Mouse (Mus musculus) heart, embryonic 10.5 days (tissue): ENCODE measurements around the gene Cers1. TPM values are rescaled to one million over a fixed set of nuclear protein-coding genes. Genes with fewer than 3 reads are reported as not detected.

Experiments used
- DNase-seq: peaks from one replicate; pipeline ENCODE4 v3.0.0-alpha.2; 2017; ENCODE audit warnings: low spot score
- H3K27ac ChIP-seq: fragments of 300-500 bp; sonication (generic); 2 replicates; pipeline ENCODE4 v1.5.1; 2016; ENCODE audit warnings: mild to moderate bottlenecking
- H3K27me3 ChIP-seq: fragments of 300-500 bp; sonication (generic); 2 replicates; pipeline ENCODE4 v1.6.1; 2016; ENCODE audit warnings: mild to moderate bottlenecking; ENCODE audit not compliant: poor library complexity, insufficient read depth, severe bottlenecking
- H3K36me3 ChIP-seq: fragments of 300-500 bp; sonication (generic); 2 replicates; pipeline ENCODE4 v1.6.1; 2016; ENCODE audit warnings: mild to moderate bottlenecking, moderate library complexity
- H3K4me1 ChIP-seq: fragments of 300-500 bp; sonication (generic); 2 replicates; pipeline ENCODE4 v1.6.1; 2016; ENCODE audit warnings: mild to moderate bottlenecking
- H3K4me3 ChIP-seq: fragments of 300-500 bp; sonication (generic); 2 replicates; pipeline ENCODE4 v1.5.1; 2016; ENCODE audit warnings: mild to moderate bottlenecking, moderate library complexity
- H3K9me3 ChIP-seq: fragments of 300-500 bp; sonication (generic); 2 replicates; pipeline ENCODE4 v1.6.1; 2016; ENCODE audit warnings: mild to moderate bottlenecking, moderate library complexity
- WGBS: fragments of 180-500 bp; shearing (Covaris S2); methylation state at CpG from one replicate; pipeline ENCODE4 v1.1.7; 2016; 5-methylcytosine and 5-hydroxymethylcytosine counted together
- polyA plus RNA-seq: library from polyadenylated mRNA; unstranded; fragments of >200 nt; fragmentation: Nextera tagmentation; extraction: Ambion mirVana; gene quantifications from 2 replicates; pipeline ENCODE4 v1.2.1, GENCODE M21; 2016

Cers1 gene
- polyA plus RNA-seq = 1.4 TPM in 2 replicates

DNA sequence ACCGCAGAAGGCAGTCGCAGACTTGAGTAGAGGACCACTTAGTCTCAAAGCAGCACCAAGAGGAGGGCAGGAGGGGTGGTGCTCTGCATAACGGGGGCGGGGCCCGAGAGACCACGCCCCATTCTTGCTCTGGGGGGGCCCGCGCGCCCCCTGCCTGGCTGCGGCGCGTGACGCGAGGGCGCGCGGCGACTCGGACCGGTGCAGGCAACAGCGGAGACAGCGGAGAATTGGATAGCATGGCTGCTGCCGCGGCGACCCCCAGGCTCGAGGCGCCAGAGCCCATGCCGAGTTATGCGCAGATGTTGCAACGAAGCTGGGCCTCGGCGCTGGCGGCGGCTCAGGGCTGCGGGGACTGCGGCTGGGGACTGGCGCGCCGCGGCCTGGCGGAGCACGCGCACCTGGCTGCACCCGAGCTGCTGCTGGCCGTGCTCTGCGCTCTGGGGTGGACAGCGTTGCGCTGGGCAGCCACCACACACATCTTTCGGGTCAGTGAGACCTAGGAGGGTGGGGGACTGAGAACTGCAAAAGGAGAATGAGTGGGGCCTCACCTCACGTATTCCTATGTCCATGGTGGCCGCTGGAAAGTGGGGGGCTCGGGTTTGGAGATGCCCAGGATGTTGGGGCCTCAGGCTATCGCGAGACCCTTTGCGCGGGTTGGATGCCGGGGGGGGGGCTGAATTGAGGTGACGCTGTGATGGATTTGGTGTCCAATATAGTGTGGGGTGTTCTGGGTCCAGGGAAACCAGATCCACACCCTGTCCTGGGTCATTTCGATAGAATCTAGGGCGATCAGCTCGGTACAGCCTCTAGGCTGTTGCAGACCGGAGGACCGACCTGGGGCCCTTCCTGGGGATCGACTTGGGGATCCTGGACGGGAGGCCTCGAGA, at the start of gene Cers1:
Gene Cers1, plus strand, starts transcription at position 152 of the 887 bp plus-strand sequence.
- Histone ChIP-seq H3K36me3 (peaks cover 29% of the 10 kb centered on the region), H3K4me3 (peak within 1 kb of the TSS; percentile 72), H3K27ac (peak within 1 kb of the TSS; percentile 84), H3K27me3 (peaks cover 25% of the 10 kb centered on the region), H3K9me3 (no peaks in the 10 kb centered on the region), H3K4me1 (peaks cover 32% of the 10 kb centered on the region)
- DNase-seq = peak; percentile 84
- WGBS = 3% methylated on average over 66 of the region's 66 CpGs

DNA sequence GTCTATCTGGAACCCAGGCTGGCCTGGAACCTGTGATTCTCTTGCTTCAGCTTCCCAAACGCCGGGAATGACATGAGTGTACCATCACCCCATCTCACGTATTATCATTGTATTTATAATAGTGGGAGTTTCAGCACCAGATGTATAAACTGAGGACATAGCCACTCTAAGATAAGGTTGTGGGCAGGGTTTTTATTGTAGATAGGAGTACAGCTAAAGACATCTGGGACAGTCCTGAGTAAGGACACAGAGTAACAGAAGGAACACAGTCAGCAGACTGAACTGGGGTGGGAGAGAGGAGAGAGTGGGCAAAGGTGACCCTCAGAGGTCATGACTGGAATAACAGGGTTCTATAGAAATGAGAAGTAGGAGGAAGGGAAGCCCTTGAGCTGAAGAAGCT, 47.9 kb upstream of the Cers1 start:
- 81% methylated on average over 3 of the region's 3 CpGs for WGBS
- no peak for DNase-seq
- Histone ChIP-seq H3K27me3 (no peaks in the 10 kb centered on the region), H3K27ac (no peak overlapping the region), H3K36me3 (peaks cover 34% of the 10 kb centered on the region), H3K4me1 (peaks cover 28% of the 10 kb centered on the region), H3K9me3 (no peaks in the 10 kb centered on the region), H3K4me3 (no peak overlapping the region)

DNA sequence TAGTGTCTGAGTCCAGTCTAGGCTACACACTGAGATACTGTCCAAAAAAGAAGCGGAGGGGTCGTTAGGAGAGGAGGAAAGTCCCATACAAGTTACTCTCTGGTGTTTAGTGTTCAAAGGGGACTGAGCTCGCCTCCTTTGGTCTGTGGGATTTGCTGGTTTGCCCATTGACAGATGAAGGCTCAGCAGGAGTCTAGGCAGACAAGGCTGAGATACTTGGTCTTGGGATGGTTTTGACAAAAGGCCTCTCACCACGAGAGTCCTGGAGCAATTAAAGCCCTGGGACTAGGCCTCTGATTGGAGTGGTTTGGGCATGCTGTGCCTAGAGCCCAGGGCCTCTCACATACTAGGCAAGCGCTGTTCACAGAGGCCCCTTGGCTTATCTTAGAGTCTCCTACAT, 47.3 kb upstream of the Cers1 start:
- no peaks in the 10 kb centered on the region for H3K27me3 ChIP-seq
- WGBS = 57% methylated on average over 5 of the region's 5 CpGs
- no peak for DNase-seq
- H3K9me3 ChIP-seq = no peaks in the 10 kb centered on the region
- H3K36me3 ChIP-seq = peaks cover 27% of the 10 kb centered on the region
- peaks cover 34% of the 10 kb centered on the region for H3K4me1 ChIP-seq
- H3K4me3 ChIP-seq = no peak overlapping the region
- H3K27ac ChIP-seq = no peak overlapping the region

DNA sequence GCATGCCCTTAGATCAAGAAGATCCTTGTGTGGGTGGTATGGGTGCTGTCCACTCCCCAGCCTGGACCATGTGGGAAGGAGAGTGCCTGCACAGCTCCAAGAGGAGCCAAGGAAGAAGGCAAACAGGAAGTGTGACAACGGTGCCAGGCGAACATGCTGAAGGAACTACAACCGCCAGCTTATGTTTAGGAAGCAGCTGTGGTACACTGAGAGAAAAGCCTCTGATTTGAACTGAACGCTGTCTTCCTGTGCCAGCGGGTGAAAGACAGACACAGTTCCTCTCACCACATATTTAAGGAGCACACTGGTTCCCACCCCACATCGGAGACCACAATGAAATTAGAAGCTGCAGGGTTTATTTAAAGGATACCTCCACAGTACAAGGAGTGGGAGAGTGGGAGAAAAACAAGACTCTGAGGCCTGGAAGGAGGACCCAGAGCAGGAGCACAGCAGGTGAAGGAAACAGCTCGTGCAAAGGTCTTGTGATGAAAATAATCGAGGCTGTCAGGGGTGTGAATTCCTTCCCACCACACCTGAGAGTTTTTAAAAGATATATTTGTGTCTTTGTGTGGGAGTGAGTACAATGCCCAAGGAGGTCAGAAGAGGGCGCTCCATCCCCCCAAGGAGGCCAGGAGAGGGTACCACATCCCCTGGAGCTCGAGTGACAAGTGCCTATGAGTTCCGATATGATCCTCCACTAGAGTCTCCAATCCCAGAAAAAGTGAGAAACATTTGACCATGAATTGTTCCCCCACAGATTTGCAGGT, 46.6 kb upstream of the Cers1 start:
- no peak for DNase-seq
- Histone ChIP-seq H3K4me3 (no peak overlapping the region), H3K9me3 (no peaks in the 10 kb centered on the region), H3K27ac (no peak overlapping the region), H3K27me3 (no peaks in the 10 kb centered on the region), H3K4me1 (peaks cover 34% of the 10 kb centered on the region), H3K36me3 (peaks cover 20% of the 10 kb centered on the region)
- 49% methylated on average over 11 of the region's 11 CpGs for WGBS

DNA sequence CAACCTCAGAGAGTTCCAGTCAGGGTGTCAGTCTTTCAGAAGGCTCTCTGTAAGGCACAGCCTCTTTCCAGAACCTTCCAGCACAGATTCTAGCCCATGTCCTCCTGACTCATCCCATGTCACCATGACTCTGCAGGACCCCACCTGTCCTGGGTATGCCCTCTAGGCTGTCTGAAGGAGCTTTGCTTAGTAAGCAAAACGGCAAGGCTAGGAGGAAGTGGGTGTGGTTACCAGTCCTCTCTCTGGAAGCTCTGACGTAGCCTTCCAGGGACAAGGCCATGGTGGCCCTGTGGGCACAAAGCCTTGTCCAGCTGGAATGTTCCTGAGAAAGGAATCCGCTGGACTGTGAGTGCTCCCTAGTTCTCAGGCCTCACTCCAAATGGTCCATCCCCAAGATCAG, 42.6 kb upstream of the Cers1 start:
- H3K9me3 ChIP-seq = no peaks in the 10 kb centered on the region
- no peaks in the 10 kb centered on the region; the same call in 1 of the 2 replicates for H3K36me3 ChIP-seq
- 53% methylated on average over 3 of the region's 3 CpGs for WGBS
- H3K4me1 ChIP-seq = peaks cover 35% of the 10 kb centered on the region
- no peak overlapping the region for H3K4me3 ChIP-seq
- DNase-seq = no peak
- peak overlapping the region; percentile 6; the same call in 1 of the 2 replicates for H3K27ac ChIP-seq
- no peaks in the 10 kb centered on the region for H3K27me3 ChIP-seq

DNA sequence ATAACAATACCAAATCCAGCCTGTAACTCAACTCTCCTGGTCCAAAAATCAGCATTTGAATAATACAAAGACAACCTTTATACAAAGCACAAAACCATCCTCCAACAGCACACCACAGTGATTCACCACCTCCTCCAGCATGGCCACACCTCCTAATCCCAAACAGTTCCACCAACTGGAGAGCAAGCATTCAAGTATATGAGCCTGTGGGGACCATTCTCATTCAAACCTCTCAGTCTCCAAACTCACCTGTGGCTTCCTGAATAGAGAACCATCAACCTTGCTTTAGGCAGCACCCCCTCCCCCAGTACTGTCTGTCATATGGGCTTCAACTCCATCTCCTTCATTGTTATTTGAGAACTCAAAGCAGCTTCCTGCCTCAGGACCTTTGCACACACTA, 41.2 kb upstream of the Cers1 start:
- Histone ChIP-seq H3K9me3 (no peaks in the 10 kb centered on the region), H3K4me3 (no peak overlapping the region), H3K27me3 (no peaks in the 10 kb centered on the region), H3K4me1 (peaks cover 35% of the 10 kb centered on the region), H3K27ac (no peak overlapping the region), H3K36me3 (no peaks in the 10 kb centered on the region; the same call in 1 of the 2 replicates)
- DNase-seq = no peak

DNA sequence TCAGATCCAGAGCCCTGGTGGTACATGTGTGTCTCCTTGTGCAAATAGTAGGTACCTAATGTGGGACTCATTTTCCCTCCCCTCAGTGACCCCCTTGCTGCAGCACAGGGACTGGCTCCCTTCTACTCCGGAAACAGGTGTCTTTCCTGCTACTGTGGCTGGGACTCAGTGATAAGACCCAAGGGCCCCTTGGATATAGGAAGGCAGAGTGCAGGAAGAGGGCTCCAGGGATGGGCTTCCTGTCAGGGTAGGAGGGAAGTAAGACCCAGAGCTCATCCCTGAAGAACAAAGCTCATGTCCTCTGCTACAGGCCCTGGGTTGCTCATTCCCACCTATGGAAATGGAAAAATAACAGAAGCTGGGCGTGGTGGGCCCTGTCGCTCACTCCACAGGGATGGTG, 39.1 kb upstream of the Cers1 start:
- 67% methylated on average over 3 of the region's 3 CpGs for WGBS
- H3K4me3 ChIP-seq = no peak overlapping the region
- H3K27ac ChIP-seq = peak overlapping the region; percentile 17; the same call in 1 of the 2 replicates
- no peaks in the 10 kb centered on the region for H3K27me3 ChIP-seq
- H3K36me3 ChIP-seq = no peaks in the 10 kb centered on the region; the same call in 1 of the 2 replicates
- H3K4me1 ChIP-seq = peaks cover 45% of the 10 kb centered on the region
- no peak for DNase-seq
- H3K9me3 ChIP-seq = no peaks in the 10 kb centered on the region

DNA sequence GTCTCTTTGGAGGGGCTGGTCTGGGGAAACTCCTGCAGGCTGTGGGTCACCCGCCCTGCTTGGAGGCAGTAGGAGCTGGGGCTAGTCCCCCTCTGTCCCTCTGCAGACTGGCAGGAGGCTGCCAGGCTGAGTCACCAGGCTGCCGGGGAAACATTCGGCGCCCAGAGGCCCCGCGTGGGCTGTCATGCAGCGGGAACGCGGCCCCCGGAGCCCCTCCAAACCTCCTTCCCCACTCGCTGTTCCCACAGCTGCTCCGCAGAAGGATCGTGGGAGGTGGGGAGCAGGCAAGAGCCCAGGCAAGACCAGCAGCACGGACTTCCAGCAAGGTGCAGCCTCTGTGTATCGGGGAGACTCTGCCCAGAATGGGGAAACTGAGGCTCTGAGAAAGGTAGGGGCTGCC, 37.4 kb upstream of the Cers1 start:
- no peaks in the 10 kb centered on the region for H3K27me3 ChIP-seq
- no peak for DNase-seq
- peaks cover 49% of the 10 kb centered on the region for H3K4me1 ChIP-seq
- peak overlapping the region; percentile 69 for H3K27ac ChIP-seq
- no peaks in the 10 kb centered on the region; the same call in 1 of the 2 replicates for H3K36me3 ChIP-seq
- no peaks in the 10 kb centered on the region for H3K9me3 ChIP-seq
- WGBS = 61% methylated on average over 15 of the region's 15 CpGs
- no peak overlapping the region; the same call in 1 of the 2 replicates for H3K4me3 ChIP-seq

DNA sequence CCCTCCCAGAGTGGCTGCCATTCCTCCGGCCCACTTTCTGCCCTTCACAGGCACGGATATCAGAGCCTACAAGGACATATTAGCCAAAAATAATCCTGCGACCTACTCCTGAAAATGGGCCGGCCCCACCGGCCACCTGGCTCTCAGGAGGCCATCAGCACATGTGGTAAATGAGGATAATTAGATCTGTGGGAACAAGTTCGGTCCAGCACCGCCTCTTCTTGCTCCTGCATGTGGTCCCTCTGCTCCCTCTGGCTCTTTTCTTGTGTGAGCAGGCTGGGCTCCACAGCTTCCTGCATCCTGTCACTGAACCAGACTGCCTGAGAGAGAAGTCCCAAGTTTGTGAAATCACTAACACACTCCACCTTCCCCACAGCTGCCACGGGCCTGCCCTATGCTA, 36.3 kb upstream of the Cers1 start:
- Histone ChIP-seq H3K27me3 (no peaks in the 10 kb centered on the region), H3K9me3 (no peaks in the 10 kb centered on the region), H3K27ac (peak overlapping the region; percentile 69), H3K4me1 (peaks cover 55% of the 10 kb centered on the region), H3K36me3 (no peaks in the 10 kb centered on the region; the same call in 1 of the 2 replicates), H3K4me3 (no peak overlapping the region)
- no peak for DNase-seq
- WGBS = 60% methylated on average over 8 of the region's 8 CpGs

DNA sequence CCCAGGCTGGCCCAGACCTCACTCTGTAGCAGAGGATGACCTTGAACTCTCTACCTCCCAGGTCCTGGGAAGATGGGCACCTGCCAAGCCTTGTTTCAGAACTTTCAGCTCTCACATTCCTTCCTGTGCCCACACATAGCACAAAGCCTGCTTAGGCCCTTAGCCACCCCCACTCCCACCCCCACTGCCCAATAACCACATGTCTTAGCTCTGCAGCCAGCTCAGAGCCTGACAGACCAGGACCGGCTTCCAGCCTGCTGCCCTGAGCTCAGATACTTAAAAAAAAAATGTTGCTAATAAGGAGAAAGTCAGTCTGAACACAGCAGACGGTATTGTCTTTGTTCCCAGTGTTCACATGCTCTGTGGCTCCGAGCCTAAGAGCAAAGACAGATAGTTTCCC, 34.6 kb upstream of the Cers1 start:
- WGBS = 51% methylated on average over 3 of the region's 3 CpGs
- Histone ChIP-seq H3K9me3 (no peaks in the 10 kb centered on the region), H3K4me3 (no peak overlapping the region), H3K27me3 (no peaks in the 10 kb centered on the region), H3K27ac (peak overlapping the region; percentile 74), H3K4me1 (peaks cover 61% of the 10 kb centered on the region), H3K36me3 (peaks cover 17% of the 10 kb centered on the region)
- DNase-seq = no peak

DNA sequence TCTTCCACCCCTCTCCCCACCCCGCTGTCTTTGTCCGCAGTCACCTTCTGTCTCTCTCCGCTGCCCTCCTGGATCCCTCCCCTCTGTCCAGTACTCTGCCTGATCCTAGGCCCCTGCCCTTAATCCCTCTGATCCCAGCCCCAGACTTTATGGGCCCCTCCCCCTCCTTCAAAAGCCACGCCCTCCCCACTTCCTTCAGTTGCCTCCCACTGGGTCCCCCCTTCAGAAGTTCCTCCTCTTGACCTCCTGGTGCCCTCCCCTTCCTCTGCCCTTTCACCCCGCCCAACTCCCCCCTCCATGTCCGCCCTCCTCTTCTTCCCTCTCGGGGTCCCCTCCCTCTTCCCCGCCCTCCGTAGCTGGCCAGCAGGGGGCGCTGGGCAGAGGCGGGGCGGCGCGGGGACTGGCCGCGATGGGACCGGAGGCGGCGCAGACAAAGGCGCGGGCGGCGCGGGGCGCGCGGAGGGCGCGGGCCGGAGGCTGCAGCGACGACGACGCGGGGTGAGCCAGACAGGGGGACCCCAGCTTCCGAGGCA, 32.9 kb upstream of the Cers1 start, which contains the start of gene Homer3:
Gene Homer3, plus strand, starts transcription at position 225 of the 533 bp plus-strand sequence.
- peak within 1 kb of the TSS; percentile 95 for H3K27ac ChIP-seq
- no peaks in the 10 kb centered on the region for H3K27me3 ChIP-seq
- H3K9me3 ChIP-seq = no peaks in the 10 kb centered on the region
- H3K4me1 ChIP-seq = peaks cover 54% of the 10 kb centered on the region
- DNase-seq = peak; percentile 95
- WGBS = 2% methylated on average over 36 of the region's 36 CpGs
- peaks cover 34% of the 10 kb centered on the region for H3K36me3 ChIP-seq
- H3K4me3 ChIP-seq = peak within 1 kb of the TSS; percentile 85

DNA sequence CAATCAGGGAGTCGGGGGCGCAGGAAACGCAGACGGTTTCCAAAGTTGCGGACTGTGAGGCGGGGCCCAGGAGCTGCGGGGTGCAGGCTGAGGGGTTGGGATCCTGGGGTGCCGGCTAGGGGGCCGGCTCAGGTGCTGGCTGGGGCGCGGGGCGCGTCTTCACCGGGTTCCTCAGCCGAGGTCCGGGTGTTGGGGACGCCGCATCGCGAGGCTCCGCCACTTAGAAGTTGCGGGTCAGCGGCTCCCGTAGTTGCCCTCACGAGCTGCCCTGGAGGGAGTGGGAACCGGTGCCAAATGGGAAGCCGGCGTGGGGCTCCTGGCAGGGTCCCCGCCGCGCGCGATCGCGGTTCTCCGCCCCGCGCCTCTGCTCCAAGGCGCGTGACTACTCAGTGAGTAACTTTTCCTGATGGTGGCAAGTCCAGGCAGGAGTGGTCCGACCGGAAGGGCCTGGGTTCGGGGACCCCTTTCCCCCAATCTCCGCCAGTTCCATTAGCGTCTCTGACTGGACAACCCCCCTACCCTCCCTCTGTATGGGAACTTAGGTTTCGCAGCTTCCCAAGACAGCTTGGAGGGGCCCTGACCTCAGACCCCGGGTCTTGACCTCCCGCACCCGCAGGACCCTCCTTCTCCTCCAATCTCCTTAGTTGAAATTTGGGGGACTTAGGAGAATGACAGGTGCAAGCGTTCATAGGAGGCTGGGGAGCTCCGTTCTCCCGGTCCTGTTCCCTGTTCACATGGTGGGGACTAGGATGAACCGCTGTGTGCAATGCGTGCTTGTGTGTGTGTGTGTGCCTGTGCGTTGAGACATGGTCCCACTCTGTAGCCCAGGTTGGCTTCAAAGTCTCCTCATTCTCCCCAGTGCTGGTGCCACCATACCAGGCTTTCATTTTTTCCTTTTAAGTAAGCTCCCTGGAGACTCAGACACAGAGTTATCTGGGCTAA, 32.2 kb upstream of the Cers1 start:
- Histone ChIP-seq H3K4me3 (peak overlapping the region; percentile 85), H3K27me3 (no peaks in the 10 kb centered on the region), H3K36me3 (peaks cover 39% of the 10 kb centered on the region), H3K4me1 (peaks cover 47% of the 10 kb centered on the region), H3K27ac (peak overlapping the region; percentile 95), H3K9me3 (no peaks in the 10 kb centered on the region)
- DNase-seq = no peak
- 2% methylated on average over 55 of the region's 55 CpGs for WGBS
